ENCODE assay signal across 13 mouse cellular contexts in genomic region chr8:89387295-89387694, GRCm38 (mm10).
DNase-seq lines count a peak whose midpoint lies in the region; ATAC-seq and TF ChIP-seq lines count a peak whose summit lies in the region.
"Had no signal": no experiment of that assay in that cellular context is flagged by ENCODE, and none has a peak within 500 bp of the region (broad histone marks: within the 10 kb centered on the region; RNA-seq: fewer than 3 reads in every experiment).

No protein-coding gene starts in this region.

- H3K36me3 ChIP-seq in forebrain, embryonic 10.5 days (replicated peaks) = no peaks in the 10 kb centered on the region
- no peaks in the 10 kb centered on the region for H3K36me3 ChIP-seq in forebrain, embryonic 16.5 days (ENCODE audit: control insufficient read depth, insufficient read depth)
- no peaks in the 10 kb centered on the region for H3K36me3 ChIP-seq in midbrain, embryonic 11.5 days (ENCODE audit: control insufficient read depth, insufficient read depth, low read length)
- no peaks in the 10 kb centered on the region for H3K36me3 ChIP-seq in midbrain, postnatal 0 days (ENCODE audit: insufficient read depth, low read length)
- H3K36me3 ChIP-seq in limb, embryonic 13.5 days = no peaks in the 10 kb centered on the region
- H3K36me3 ChIP-seq: heart, embryonic 10.5 days; stomach, embryonic 15.5 days had no signal

- 24% methylated on average over 8 of the region's 8 CpGs for WGBS in forebrain, embryonic 10.5 days
- WGBS in forebrain, embryonic 16.5 days = 17% methylated on average over 8 of the region's 8 CpGs
- WGBS in midbrain, embryonic 11.5 days = 14% methylated on average over 8 of the region's 8 CpGs
- WGBS in midbrain, postnatal 0 days = 26% methylated on average over 8 of the region's 8 CpGs
- 11% methylated on average over 8 of the region's 8 CpGs for WGBS in limb, embryonic 13.5 days

- no peak overlapping the region for H3K4me2 ChIP-seq in forebrain, embryonic 16.5 days (ENCODE audit: low read length)
- peak overlapping the region; percentile 24; the same call in 1 of the 2 replicates for H3K4me2 ChIP-seq in midbrain, embryonic 11.5 days
- no peak overlapping the region for H3K4me2 ChIP-seq in midbrain, postnatal 0 days (ENCODE audit: low read depth, low read length, poor library complexity, severe bottlenecking)
- peak overlapping the region; percentile 25 for H3K4me2 ChIP-seq in limb, embryonic 13.5 days (replicated peaks)
- H3K4me2 ChIP-seq: stomach, embryonic 15.5 days had no signal

- no peak for ATAC-seq in forebrain, embryonic 16.5 days
- peak; percentile 38; the same call in 1 of the 2 replicates for ATAC-seq in midbrain, embryonic 11.5 days (ENCODE audit: low FRiP score)
- no peak for ATAC-seq in midbrain, postnatal 0 days (ENCODE audit: low FRiP score)
- no peak for ATAC-seq in limb, embryonic 13.5 days (ENCODE audit: low FRiP score, low read depth)
- no peak for ATAC-seq in cerebellum, adult (ENCODE audit: insufficient number of reproducible peaks, low FRiP score, low TSS enrichment)

- no peak for TF ChIP-seq CTCF in midbrain, postnatal 0 days (IDR thresholded peaks at IDR 0.05)

- peak overlapping the region; percentile 82 for H3K27ac ChIP-seq in forebrain, embryonic 10.5 days
- no peak overlapping the region for H3K27ac ChIP-seq in forebrain, embryonic 16.5 days (ENCODE audit: low read length)
- H3K27ac ChIP-seq in midbrain, embryonic 11.5 days (ENCODE audit: low read depth, low read length) = no peak overlapping the region
- no peak overlapping the region for H3K27ac ChIP-seq in midbrain, postnatal 0 days (ENCODE audit: low read depth, low read length)
- H3K27ac ChIP-seq in limb, embryonic 13.5 days = no peak overlapping the region
- H3K27ac ChIP-seq: stomach, embryonic 15.5 days had no signal

- H3K27me3 ChIP-seq in forebrain, embryonic 10.5 days (ENCODE audit: poor library complexity, severe bottlenecking) = peaks cover 7% of the 10 kb centered on the region
- H3K27me3 ChIP-seq in forebrain, embryonic 16.5 days (replicated peaks; ENCODE audit: control insufficient read depth, insufficient read depth, low read length) = no peaks in the 10 kb centered on the region
- no peaks in the 10 kb centered on the region for H3K27me3 ChIP-seq in midbrain, embryonic 11.5 days (ENCODE audit: control insufficient read depth, insufficient read depth, low read length)
- H3K27me3 ChIP-seq in midbrain, postnatal 0 days (ENCODE audit: insufficient read depth, low read length) = 0 out of 2 replicates have a peak, but pooled peaks cover 4% of the 10 kb centered on the region
- H3K27me3 ChIP-seq in limb, embryonic 13.5 days = peaks cover 18% of the 10 kb centered on the region
- H3K27me3 ChIP-seq: stomach, embryonic 15.5 days had no signal

- peaks cover 68% of the 10 kb centered on the region for H3K4me1 ChIP-seq in forebrain, embryonic 10.5 days
- peaks cover 9% of the 10 kb centered on the region; the same call in 1 of the 2 replicates for H3K4me1 ChIP-seq in forebrain, embryonic 16.5 days (replicated peaks; ENCODE audit: control insufficient read depth, insufficient read depth, low read length)
- peaks cover 34% of the 10 kb centered on the region for H3K4me1 ChIP-seq in midbrain, embryonic 11.5 days (ENCODE audit: control insufficient read depth, insufficient read depth, low read length)
- H3K4me1 ChIP-seq in midbrain, postnatal 0 days (ENCODE audit: insufficient read depth, low read length) = no peaks in the 10 kb centered on the region
- peaks cover 50% of the 10 kb centered on the region for H3K4me1 ChIP-seq in limb, embryonic 13.5 days

- no peak overlapping the region for H3K9ac ChIP-seq in forebrain, embryonic 16.5 days (replicated peaks; ENCODE audit: low read depth, low read length)
- no peak overlapping the region for H3K9ac ChIP-seq in midbrain, embryonic 11.5 days (ENCODE audit: low read length)
- no peak overlapping the region for H3K9ac ChIP-seq in midbrain, postnatal 0 days (replicated peaks; ENCODE audit: low read length, poor library complexity, severe bottlenecking)
- no peak overlapping the region for H3K9ac ChIP-seq in limb, embryonic 13.5 days
- H3K9ac ChIP-seq: stomach, embryonic 15.5 days had no signal

- H3K4me3 ChIP-seq in forebrain, embryonic 10.5 days = peak overlapping the region; percentile 23; the same call in 1 of the 2 replicates
- no peak overlapping the region for H3K4me3 ChIP-seq in forebrain, embryonic 16.5 days (replicated peaks; ENCODE audit: low read length)
- H3K4me3 ChIP-seq in midbrain, embryonic 11.5 days (ENCODE audit: low read depth, low read length) = no peak overlapping the region
- H3K4me3 ChIP-seq in midbrain, postnatal 0 days (ENCODE audit: low read depth, low read length) = no peak overlapping the region
- H3K4me3 ChIP-seq in limb, embryonic 13.5 days = no peak overlapping the region
- H3K4me3 ChIP-seq: heart, embryonic 10.5 days; stomach, embryonic 15.5 days had no signal

- peak; percentile 36 for DNase-seq in forebrain, embryonic 10.5 days (ENCODE audit: extremely low spot score, low spot score)
- no peak for DNase-seq in midbrain, embryonic 11.5 days (ENCODE audit: low spot score, missing footprints)
- DNase-seq in midbrain, postnatal 0 days (ENCODE audit: low spot score) = no peak
- DNase-seq in cerebellum, adult 11-12 months = no peak
- DNase-seq in cerebellum, postnatal 4 days (ENCODE audit: low spot score in 2 of 2) = no peak
- DNase-seq: adrenal gland, postnatal 14 days; cerebellum, adult 11 months; right cerebral cortex, postnatal 4 days had no signal

- peaks cover under 1% of the 10 kb centered on the region; the same call in 1 of the 2 replicates for H3K9me3 ChIP-seq in forebrain, embryonic 10.5 days
- H3K9me3 ChIP-seq in forebrain, embryonic 16.5 days (ENCODE audit: control insufficient read depth, low read length) = no peaks in the 10 kb centered on the region
- H3K9me3 ChIP-seq in midbrain, embryonic 11.5 days (ENCODE audit: control insufficient read depth, low read length) = no peaks in the 10 kb centered on the region
- H3K9me3 ChIP-seq in midbrain, postnatal 0 days (ENCODE audit: low read length) = no peaks in the 10 kb centered on the region
- H3K9me3 ChIP-seq in limb, embryonic 13.5 days = no peaks in the 10 kb centered on the region
- H3K9me3 ChIP-seq: heart, embryonic 10.5 days; stomach, embryonic 15.5 days had no signal

Comparison
In these comparisons a context has a peak if more than half of its experiments do, and no peak if none do; other contexts are left out.
1. H3K4me2 ChIP-seq: peak in midbrain, embryonic 11.5 days (single experiment) and limb, embryonic 13.5 days (single experiment); none in forebrain, embryonic 16.5 days (single experiment) and midbrain, postnatal 0 days (single experiment).